Mouse (Mus musculus) embryonic facial prominence, embryonic 13.5 days (tissue): ENCODE measurements around the gene Smurf1. TPM values are rescaled to one million over a fixed set of nuclear protein-coding genes. Genes with fewer than 3 reads are reported as not detected.

Experiments used
- microRNA-seq: library from miRNA; unstranded; fragments of <30 nt; microRNA quantifications from one replicate; pipeline ENCODE4, GENCODE M21; 2016
- polyA plus RNA-seq: library from polyadenylated mRNA; unstranded; fragments of >200 nt; fragmentation: Nextera tagmentation; extraction: Ambion mirVana; gene quantifications from 2 replicates; pipeline ENCODE4 v1.2.1, GENCODE M21; 2015

Gene Smurf1
- polyA plus RNA-seq, 1 experiment from 2014 or later: 18.0 TPM

Small RNA genes lying within 50 kb of the gene (microRNA-seq; reads per million reads assigned to microRNA genes)
- gene Mir7039: not detected

Other genes starting within 250 kb of the Smurf1 start
- 2.0 and 2.1 TPM in 2 replicates for gene Tmem130, start 204.0 kb downstream of the Smurf1 start, polyA plus RNA-seq
- gene Trrap, start 198.1 kb downstream of the Smurf1 start, polyA plus RNA-seq: 89.5 and 93.9 TPM in 2 replicates
- not detected in 2 replicates for gene Gm4871, start 66.9 kb upstream of the Smurf1 start, polyA plus RNA-seq
- gene 1700018F24Rik, start 77.1 kb upstream of the Smurf1 start, polyA plus RNA-seq: not detected in 2 replicates
- 144 and 157 TPM in 2 replicates for gene Arpc1a, start 118.0 kb upstream of the Smurf1 start, polyA plus RNA-seq
- gene Kpna7, start 118.2 kb upstream of the Smurf1 start, polyA plus RNA-seq: not detected in 2 replicates
- gene Arpc1b, start 148.4 kb upstream of the Smurf1 start, polyA plus RNA-seq: 177 and 178 TPM in 2 replicates
- 128 and 146 TPM in 2 replicates for gene Pdap1, start 174.4 kb upstream of the Smurf1 start, polyA plus RNA-seq
- 201 and 225 TPM in 2 replicates for gene Bud31, start 174.5 kb upstream of the Smurf1 start, polyA plus RNA-seq
- 19.4 and 20.9 TPM in 2 replicates for gene Ptcd1, start 201.3 kb upstream of the Smurf1 start, polyA plus RNA-seq
- gene Cpsf4, start 201.4 kb upstream of the Smurf1 start, polyA plus RNA-seq: 52.1 and 58.7 TPM in 2 replicates
- 668 and 696 TPM in 2 replicates for gene Atp5j2, start 226.2 kb upstream of the Smurf1 start, polyA plus RNA-seq
- 11.2 and 11.9 TPM in 2 replicates for gene Zkscan14, start 236.0 kb upstream of the Smurf1 start, polyA plus RNA-seq
- 18.0 and 18.2 TPM in 2 replicates for gene Zkscan5, start 238.7 kb upstream of the Smurf1 start, polyA plus RNA-seq